Mouse (Mus musculus): ENCODE results near the gene Krt87. TPM values are rescaled to one million over a fixed set of nuclear protein-coding genes. Genes with fewer than 3 reads are reported as not detected.
A peak's percentile ranks its signal among the peaks of the same experiment; 100 is the strongest.

Krt87 gene
- polyA plus RNA-seq, 1 experiment from 2014 or later, result 0.39 TPM

- no peak for ATAC-seq (ENCODE audit: low FRiP score)
- Histone ChIP-seq H3K9me3 (replicated peaks) (no peaks in the 10 kb centered on the region), H3K9ac (no peak overlapping the region), H3K27me3 (peaks cover 34% of the 10 kb centered on the region), H3K27ac (no peak overlapping the region), H3K4me2 (replicated peaks) (no peak overlapping the region), H3K4me3 (no peak overlapping the region), H3K36me3 (no peaks in the 10 kb centered on the region), H3K4me1 (peaks cover 6% of the 10 kb centered on the region; the same call in 1 of the 2 replicates)
- 45% methylated on average over 7 of the region's 7 CpGs for WGBS
These were observed 24.5 kb downstream of the Krt87 start for GRCm38 (mm10) chr15:101413916-101414635.

GRCm38 (mm10) chr15:101412188-101412587 lies 26.4 kb downstream of the Krt87 start:
- Histone ChIP-seq H3K4me3 (no peak overlapping the region), H3K9ac (0 out of 2 replicates have a peak overlapping the region, but pooled peaks have one; percentile 2), H3K9me3 (replicated peaks) (no peaks in the 10 kb centered on the region)

GRCm38 (mm10) chr15:101410775-101411174 lies 27.8 kb downstream of the Krt87 start, which contains the start of gene Krt7:
Gene Krt7, plus strand, starts transcription at chr15:101411043.
- 49% methylated on average over 2 of the region's 2 CpGs for WGBS
- H3K9ac ChIP-seq, result no peak within 1 kb of the TSS
- no peaks in the 10 kb centered on the region for H3K9me3 ChIP-seq (replicated peaks)
- no peak for ATAC-seq (ENCODE audit: low FRiP score)
- peaks cover 34% of the 10 kb centered on the region for H3K27me3 ChIP-seq
- H3K36me3 ChIP-seq, result no peaks in the 10 kb centered on the region
- H3K27ac ChIP-seq, result no peak within 1 kb of the TSS
- H3K4me2 ChIP-seq (replicated peaks), result no peak within 1 kb of the TSS
- H3K4me3 ChIP-seq, result no peak within 1 kb of the TSS
- H3K4me1 ChIP-seq, result peaks cover 6% of the 10 kb centered on the region; the same call in 1 of the 2 replicates

More at GRCm38 (mm10) chr15:101412188-101412587, 26.4 kb downstream of the Krt87 start:
- Histone ChIP-seq H3K27me3 (peaks cover 34% of the 10 kb centered on the region), H3K4me1 (peaks cover 6% of the 10 kb centered on the region; the same call in 1 of the 2 replicates), H3K36me3 (no peaks in the 10 kb centered on the region), H3K4me2 (replicated peaks) (0 out of 2 replicates have a peak overlapping the region, but pooled peaks have one; percentile 1), H3K27ac (no peak overlapping the region)
- 24% methylated on average over 30 of the region's 31 CpGs for WGBS
- no peak for ATAC-seq (ENCODE audit: low FRiP score)

- H3K4me3 ChIP-seq, result no peak overlapping the region
- H3K36me3 ChIP-seq, result no peaks in the 10 kb centered on the region
- no peak overlapping the region for H3K9ac ChIP-seq
- H3K27ac ChIP-seq, result no peak overlapping the region
- WGBS, result 85% methylated on average over 8 of the region's 8 CpGs
- no peak for ATAC-seq (ENCODE audit: low FRiP score)
- no peak overlapping the region for H3K4me2 ChIP-seq (replicated peaks)
- H3K4me1 ChIP-seq, result no peaks in the 10 kb centered on the region
- H3K9me3 ChIP-seq (replicated peaks), result no peaks in the 10 kb centered on the region
- H3K27me3 ChIP-seq, result no peaks in the 10 kb centered on the region
These were observed 40.3 kb downstream of the Krt87 start for GRCm38 (mm10) chr15:101398269-101398668.

GRCm38 (mm10) chr15:101397683-101398082 lies 40.9 kb downstream of the Krt87 start:
- ATAC-seq (ENCODE audit: low FRiP score), result no peak
- Histone ChIP-seq H3K36me3 (no peaks in the 10 kb centered on the region), H3K9ac (no peak overlapping the region), H3K4me3 (no peak overlapping the region), H3K4me1 (no peaks in the 10 kb centered on the region), H3K4me2 (replicated peaks) (no peak overlapping the region), H3K27me3 (no peaks in the 10 kb centered on the region), H3K9me3 (replicated peaks) (no peaks in the 10 kb centered on the region), H3K27ac (no peak overlapping the region)
- WGBS, result 91% methylated on average over 2 of the region's 2 CpGs

- no peaks in the 10 kb centered on the region for H3K27me3 ChIP-seq
- H3K36me3 ChIP-seq, result no peaks in the 10 kb centered on the region
- no peak overlapping the region for H3K4me2 ChIP-seq (replicated peaks)
- no peak overlapping the region for H3K27ac ChIP-seq
- H3K9ac ChIP-seq, result no peak overlapping the region
- WGBS, result 75% methylated on average over 3 of the region's 3 CpGs
- no peak overlapping the region for H3K4me3 ChIP-seq
- H3K4me1 ChIP-seq, result no peaks in the 10 kb centered on the region
- no peaks in the 10 kb centered on the region for H3K9me3 ChIP-seq (replicated peaks)
- ATAC-seq (ENCODE audit: low FRiP score), result no peak
These were observed 41.7 kb downstream of the Krt87 start for GRCm38 (mm10) chr15:101396921-101397320.

- H3K4me1 ChIP-seq, result no peaks in the 10 kb centered on the region
- H3K4me2 ChIP-seq (replicated peaks), result no peak overlapping the region
- no peaks in the 10 kb centered on the region for H3K9me3 ChIP-seq (replicated peaks)
- H3K9ac ChIP-seq, result no peak overlapping the region
- no peak overlapping the region for H3K4me3 ChIP-seq
- H3K36me3 ChIP-seq, result no peaks in the 10 kb centered on the region
- H3K27me3 ChIP-seq, result no peaks in the 10 kb centered on the region
- H3K27ac ChIP-seq, result no peak overlapping the region
- ATAC-seq (ENCODE audit: low FRiP score), result no peak
- 59% methylated on average over 7 of the region's 7 CpGs for WGBS
These were observed 42.1 kb downstream of the Krt87 start for GRCm38 (mm10) chr15:101396466-101396865.

- H3K4me1 ChIP-seq, result no peaks in the 10 kb centered on the region
- no peak overlapping the region for H3K4me3 ChIP-seq
- H3K36me3 ChIP-seq, result no peaks in the 10 kb centered on the region
- 64% methylated on average over 7 of the region's 7 CpGs for WGBS
- ATAC-seq (ENCODE audit: low FRiP score), result no peak
- no peaks in the 10 kb centered on the region for H3K27me3 ChIP-seq
- no peak overlapping the region for H3K9ac ChIP-seq
- no peaks in the 10 kb centered on the region for H3K9me3 ChIP-seq (replicated peaks)
- H3K4me2 ChIP-seq (replicated peaks), result no peak overlapping the region
- H3K27ac ChIP-seq, result no peak overlapping the region
These were observed 43.7 kb downstream of the Krt87 start for GRCm38 (mm10) chr15:101394908-101395307.

- H3K27me3 ChIP-seq, result no peaks in the 10 kb centered on the region
- no peaks in the 10 kb centered on the region for H3K4me1 ChIP-seq
- no peak overlapping the region for H3K27ac ChIP-seq
- H3K9me3 ChIP-seq (replicated peaks), result no peaks in the 10 kb centered on the region
- no peak overlapping the region for H3K9ac ChIP-seq
- 83% methylated on average over 5 of the region's 5 CpGs for WGBS
- H3K4me3 ChIP-seq, result no peak overlapping the region
- H3K36me3 ChIP-seq, result no peaks in the 10 kb centered on the region
- ATAC-seq (ENCODE audit: low FRiP score), result no peak
- no peak overlapping the region for H3K4me2 ChIP-seq (replicated peaks)
These were observed 46.4 kb downstream of the Krt87 start for GRCm38 (mm10) chr15:101392251-101392650.

GRCm38 (mm10) chr15:101390203-101390602 lies 48.4 kb downstream of the Krt87 start:
- Histone ChIP-seq H3K4me3 (no peak overlapping the region), H3K36me3 (no peaks in the 10 kb centered on the region), H3K9ac (no peak overlapping the region), H3K27ac (no peak overlapping the region), H3K4me2 (replicated peaks) (no peak overlapping the region), H3K27me3 (0 out of 2 replicates have a peak, but pooled peaks cover 4% of the 10 kb centered on the region), H3K9me3 (replicated peaks) (no peaks in the 10 kb centered on the region), H3K4me1 (no peaks in the 10 kb centered on the region)
- ATAC-seq (ENCODE audit: low FRiP score), result no peak
- WGBS, result 89% methylated on average over 5 of the region's 5 CpGs

GRCm38 (mm10) chr15:101388034-101388541 lies 50.5 kb downstream of the Krt87 start:
- H3K27ac ChIP-seq, result no peak overlapping the region
- H3K4me1 ChIP-seq, result no peaks in the 10 kb centered on the region
- no peaks in the 10 kb centered on the region for H3K9me3 ChIP-seq (replicated peaks)
- H3K4me2 ChIP-seq (replicated peaks), result no peak overlapping the region
- no peak overlapping the region for H3K9ac ChIP-seq
- WGBS, result 68% methylated on average over 5 of the region's 5 CpGs
- H3K27me3 ChIP-seq, result 0 out of 2 replicates have a peak, but pooled peaks cover 4% of the 10 kb centered on the region
- ATAC-seq (ENCODE audit: low FRiP score), result no peak
- no peaks in the 10 kb centered on the region for H3K36me3 ChIP-seq
- no peak overlapping the region for H3K4me3 ChIP-seq

GRCm38 (mm10) chr15:101387176-101387575 lies 51.4 kb downstream of the Krt87 start:
- Histone ChIP-seq H3K4me3 (no peak overlapping the region), H3K27me3 (0 out of 2 replicates have a peak, but pooled peaks cover 4% of the 10 kb centered on the region), H3K4me1 (no peaks in the 10 kb centered on the region), H3K9me3 (replicated peaks) (no peaks in the 10 kb centered on the region), H3K4me2 (replicated peaks) (no peak overlapping the region), H3K9ac (no peak overlapping the region), H3K36me3 (no peaks in the 10 kb centered on the region), H3K27ac (no peak overlapping the region)
- 66% methylated on average over 3 of the region's 3 CpGs for WGBS
- no peak for ATAC-seq (ENCODE audit: low FRiP score)

GRCm38 (mm10) chr15:101385064-101385463 lies 53.5 kb downstream of the Krt87 start:
- 95% methylated on average over 6 of the region's 6 CpGs for WGBS
- no peak overlapping the region for H3K9ac ChIP-seq
- H3K36me3 ChIP-seq, result no peaks in the 10 kb centered on the region
- H3K4me1 ChIP-seq, result no peaks in the 10 kb centered on the region
- no peak overlapping the region for H3K4me3 ChIP-seq
- H3K9me3 ChIP-seq (replicated peaks), result no peaks in the 10 kb centered on the region
- H3K4me2 ChIP-seq (replicated peaks), result no peak overlapping the region
- H3K27ac ChIP-seq, result no peak overlapping the region
- 0 out of 2 replicates have a peak, but pooled peaks cover 7% of the 10 kb centered on the region for H3K27me3 ChIP-seq
- no peak for ATAC-seq (ENCODE audit: low FRiP score)

All from hindbrain, embryonic 12.5 days (tissue).